Mouse (Mus musculus) brain, embryonic 14.5 days (tissue): ENCODE results near the gene Itga8. TPM values are rescaled to one million over a fixed set of nuclear protein-coding genes. Genes with fewer than 3 reads are reported as not detected.

ENCODE experiments used
- DNase-seq: peaks from one replicate; pipeline ENCODE4 v3.0.0-alpha.2; 2011; ENCODE audit warnings: low read depth
- CTCF ChIP-seq: fragments of 200-500 bp; IDR thresholded peaks from 2 replicates; pipeline ENCODE4 v1.5.1; 2012; ENCODE audit warnings: inconsistent platforms, mild to moderate bottlenecking, moderate library complexity, borderline replicate concordance; ENCODE audit not compliant: insufficient read depth, insufficient read length; ENCODE audit errors: extremely low read depth
- POLR2A ChIP-seq: fragments of 200-500 bp; IDR thresholded peaks from 2 replicates; pipeline ENCODE4 v1.6.1; 2012; ENCODE audit warnings: mild to moderate bottlenecking, inconsistent platforms, borderline replicate concordance; ENCODE audit not compliant: poor library complexity, insufficient read depth, insufficient read length, severe bottlenecking; ENCODE audit errors: extremely low read depth
- polyA plus RNA-seq: library from polyadenylated mRNA; depleted of rRNA; stranded (reverse); fragments of >200 nt; gene quantifications from 2 replicates; pipeline ENCODE4 v1.2.3, GENCODE M21; 2012

Gene Itga8
- polyA plus RNA-seq, 1 experiment, result 3.1 TPM

GRCm38 (mm10) chr2:12205875-12206274 is 95.8 kb downstream of the Itga8 start:
- peak; percentile 9 for DNase-seq
- TF ChIP-seq POLR2A, result no peak
- TF ChIP-seq CTCF, result no peak

- TF ChIP-seq CTCF (no peak), POLR2A (no peak)
- no peak for DNase-seq
Measured at GRCm38 (mm10) chr2:12203231-12203630, 98.5 kb downstream of the Itga8 start.

- no peak for TF ChIP-seq CTCF
- no peak for TF ChIP-seq POLR2A
- no peak for DNase-seq
Measured at GRCm38 (mm10) chr2:12198699-12199098, 103.0 kb downstream of the Itga8 start.

- TF ChIP-seq POLR2A, result no peak
- TF ChIP-seq CTCF, result no peak
- no peak for DNase-seq
Measured at GRCm38 (mm10) chr2:12198214-12198613, 103.5 kb downstream of the Itga8 start.

GRCm38 (mm10) chr2:12197711-12198110 is 104.0 kb downstream of the Itga8 start:
- no peak for TF ChIP-seq POLR2A
- no peak for TF ChIP-seq CTCF
- DNase-seq, result no peak

- TF ChIP-seq POLR2A, result no peak
- no peak for TF ChIP-seq CTCF
- DNase-seq, result no peak
Measured at GRCm38 (mm10) chr2:12189026-12189425, 112.7 kb downstream of the Itga8 start.

GRCm38 (mm10) chr2:12187646-12188045 is 114.1 kb downstream of the Itga8 start:
- no peak for DNase-seq

GRCm38 (mm10) chr2:12182402-12182948 is 119.2 kb downstream of the Itga8 start:
- DNase-seq, result peak; percentile 50
- no peak for TF ChIP-seq POLR2A
- TF ChIP-seq CTCF, result no peak

More at GRCm38 (mm10) chr2:12187646-12188045, 114.1 kb downstream of the Itga8 start:
- no peak for TF ChIP-seq POLR2A
- no peak for TF ChIP-seq CTCF

GRCm38 (mm10) chr2:12180635-12181034 is 121.1 kb downstream of the Itga8 start:
- no peak for DNase-seq
- TF ChIP-seq POLR2A (no peak), CTCF (no peak)

- DNase-seq, result no peak
- TF ChIP-seq POLR2A (no peak), CTCF (no peak)
Measured at GRCm38 (mm10) chr2:12174722-12175427, 126.8 kb downstream of the Itga8 start.

GRCm38 (mm10) chr2:12170221-12170620 is 131.5 kb downstream of the Itga8 start:
- TF ChIP-seq POLR2A, result no peak
- TF ChIP-seq CTCF, result no peak
- DNase-seq, result no peak

- TF ChIP-seq POLR2A (no peak), CTCF (peak; percentile 41; the same call in 1 of the 2 replicates)
- DNase-seq, result peak; percentile 41
Measured at GRCm38 (mm10) chr2:12160486-12160885, 141.2 kb downstream of the Itga8 start.

- TF ChIP-seq POLR2A (no peak), CTCF (no peak)
Measured at GRCm38 (mm10) chr2:12157001-12157400, 144.7 kb downstream of the Itga8 start.

GRCm38 (mm10) chr2:12156401-12156800 is 145.3 kb downstream of the Itga8 start:
- TF ChIP-seq CTCF (no peak), POLR2A (no peak)
- DNase-seq, result peak; percentile 7

More at GRCm38 (mm10) chr2:12157001-12157400, 144.7 kb downstream of the Itga8 start:
- no peak for DNase-seq
